Mouse (Mus musculus) lung, embryonic 16.5 days (tissue): Measurements from ENCODE around the gene Snx9. TPM values are rescaled to one million over a fixed set of nuclear protein-coding genes. Genes with fewer than 3 reads are reported as not detected.

Source experiments
- ATAC-seq: fragments of 200-750 bp; cut with Nextera tagmentation; 2 replicates; pipeline ENCODE4 v1.8.0; 2017; ENCODE audit warnings: low read depth, mild to moderate bottlenecking, moderate library complexity
- H3K27ac ChIP-seq: fragments of 300-500 bp; sonication (generic); 2 replicates; pipeline ENCODE4 v1.5.1; 2014; ENCODE audit warnings: mild to moderate bottlenecking, control low read depth, low read length
- H3K27me3 ChIP-seq: fragments of 300-500 bp; sonication (generic); 2 replicates; pipeline ENCODE4 v1.6.1; 2014; ENCODE audit warnings: low read depth, low read length, mixed read lengths; ENCODE audit not compliant: control insufficient read depth, insufficient read depth
- H3K36me3 ChIP-seq: fragments of 300-500 bp; sonication (generic); 2 replicates; pipeline ENCODE4 v1.6.1; 2014; ENCODE audit warnings: low read length; ENCODE audit not compliant: control insufficient read depth, insufficient read depth
- H3K4me1 ChIP-seq: fragments of 300-500 bp; sonication (generic); replicated peaks from 2 replicates; pipeline ENCODE4 v1.6.1; 2014; ENCODE audit warnings: low read length, mixed read lengths; ENCODE audit not compliant: control insufficient read depth, insufficient read depth
- H3K4me2 ChIP-seq: fragments of 300-500 bp; sonication (generic); 2 replicates; pipeline ENCODE4 v1.6.1; 2014; ENCODE audit warnings: low read depth, low read length, control low read depth
- H3K4me3 ChIP-seq: fragments of 300-500 bp; sonication (generic); 2 replicates; pipeline ENCODE4 v1.5.1; 2014; ENCODE audit warnings: mild to moderate bottlenecking, low read length, control low read depth
- H3K9ac ChIP-seq: fragments of 300-500 bp; sonication (generic); 2 replicates; pipeline ENCODE4 v1.6.1; 2014; ENCODE audit warnings: low read length, control low read depth
- H3K9me3 ChIP-seq: fragments of 300-500 bp; sonication (generic); 2 replicates; pipeline ENCODE4 v1.6.1; 2016; ENCODE audit warnings: low read length; ENCODE audit not compliant: control insufficient read depth
- WGBS: fragments of 180-500 bp; shearing (Covaris S2); extraction: QIAGEN DNeasy Blood & Tissue Kit; methylation state at CpG from one replicate; pipeline ENCODE4 v1.1.7; 2014; 5-methylcytosine and 5-hydroxymethylcytosine counted together
- polyA plus RNA-seq: library from polyadenylated mRNA; unstranded; fragments of >200 nt; fragmentation: Nextera tagmentation; extraction: Ambion mirVana; gene quantifications from 2 replicates; pipeline ENCODE4 v1.2.1, GENCODE M21; 2015

The Snx9 gene
- polyA plus RNA-seq, 1 experiment from 2014 or later: 25.1 TPM

- Histone ChIP-seq H3K9ac (no peak overlapping the region), H3K4me2 (no peak overlapping the region), H3K36me3 (peaks cover 8% of the 10 kb centered on the region; the same call in 1 of the 2 replicates), H3K27ac (no peak overlapping the region), H3K4me3 (no peak overlapping the region), H3K9me3 (no peaks in the 10 kb centered on the region), H3K27me3 (no peaks in the 10 kb centered on the region), H3K4me1 (no peaks in the 10 kb centered on the region)
- WGBS: 73% methylated on average over 5 of the region's 5 CpGs
- no peak for ATAC-seq
These were observed 73.1 kb downstream of the Snx9 start for GRCm38 (mm10) chr17:5914217-5914616.

GRCm38 (mm10) chr17:5921954-5922353 is 80.8 kb downstream of the Snx9 start:
- Histone ChIP-seq H3K9me3 (no peaks in the 10 kb centered on the region), H3K27me3 (no peaks in the 10 kb centered on the region), H3K36me3 (peaks cover 23% of the 10 kb centered on the region), H3K27ac (no peak overlapping the region), H3K9ac (no peak overlapping the region), H3K4me2 (no peak overlapping the region), H3K4me3 (no peak overlapping the region), H3K4me1 (no peaks in the 10 kb centered on the region)
- 93% methylated on average over 8 of the region's 8 CpGs for WGBS
- ATAC-seq: no peak

DNA sequence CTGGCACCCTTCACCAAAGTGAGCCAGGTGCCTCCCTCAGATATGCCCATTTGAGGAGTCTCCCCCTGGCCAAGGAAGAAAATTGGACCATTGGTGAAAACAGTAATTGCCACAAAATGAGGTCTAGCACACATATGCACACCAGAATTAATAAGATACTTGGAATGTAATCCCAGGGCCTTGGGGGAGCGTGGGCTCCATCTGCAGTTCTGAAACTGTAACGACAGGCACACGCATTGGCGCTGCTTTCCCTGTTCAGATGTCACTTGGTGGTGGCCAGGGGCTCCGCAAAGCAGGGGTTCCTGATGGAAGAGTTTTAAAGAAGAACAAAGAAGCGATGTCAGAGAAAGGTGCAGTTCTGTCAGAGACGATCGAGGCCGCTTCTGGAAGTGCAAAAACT is 82.2 kb downstream of the Snx9 start:
- no peak overlapping the region for H3K4me2 ChIP-seq
- no peak overlapping the region for H3K9ac ChIP-seq
- no peaks in the 10 kb centered on the region for H3K9me3 ChIP-seq
- no peaks in the 10 kb centered on the region for H3K4me1 ChIP-seq
- H3K4me3 ChIP-seq: no peak overlapping the region
- 73% methylated on average over 9 of the region's 9 CpGs for WGBS
- ATAC-seq: no peak
- H3K27ac ChIP-seq: no peak overlapping the region
- H3K36me3 ChIP-seq: peaks cover 29% of the 10 kb centered on the region
- no peaks in the 10 kb centered on the region for H3K27me3 ChIP-seq

- Histone ChIP-seq H3K4me1 (no peaks in the 10 kb centered on the region), H3K4me3 (no peak overlapping the region), H3K9ac (no peak overlapping the region), H3K9me3 (no peaks in the 10 kb centered on the region), H3K27ac (no peak overlapping the region), H3K36me3 (peaks cover 23% of the 10 kb centered on the region), H3K27me3 (no peaks in the 10 kb centered on the region), H3K4me2 (no peak overlapping the region)
- 62% methylated on average over 8 of the region's 8 CpGs for WGBS
- no peak for ATAC-seq
These were observed 83.1 kb downstream of the Snx9 start for GRCm38 (mm10) chr17:5924238-5924637.

DNA sequence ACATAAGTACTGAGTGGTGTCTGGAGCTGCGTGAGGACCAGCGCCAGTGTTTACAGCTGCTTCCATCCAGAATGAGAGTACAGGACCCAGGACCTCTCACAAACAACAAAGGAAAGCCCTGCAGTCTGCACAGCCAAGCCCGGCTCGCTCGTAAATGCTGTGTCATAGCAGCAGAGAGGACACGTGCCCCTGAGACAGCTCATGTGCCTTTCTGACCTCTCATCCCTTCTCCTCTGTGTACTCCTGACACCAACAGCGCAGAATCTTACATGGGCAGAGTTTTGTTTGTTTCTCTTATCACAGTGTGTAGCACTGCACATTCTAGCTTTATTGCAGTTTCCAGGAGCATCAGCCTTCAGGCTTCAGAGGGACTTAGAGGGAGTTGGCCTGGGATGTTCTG is 85.6 kb downstream of the Snx9 start:
- Histone ChIP-seq H3K4me1 (no peaks in the 10 kb centered on the region), H3K27me3 (no peaks in the 10 kb centered on the region), H3K4me3 (no peak overlapping the region), H3K36me3 (peaks cover 13% of the 10 kb centered on the region), H3K9me3 (no peaks in the 10 kb centered on the region), H3K27ac (no peak overlapping the region), H3K9ac (no peak overlapping the region), H3K4me2 (no peak overlapping the region)
- ATAC-seq: no peak
- WGBS: 69% methylated on average over 7 of the region's 7 CpGs

DNA sequence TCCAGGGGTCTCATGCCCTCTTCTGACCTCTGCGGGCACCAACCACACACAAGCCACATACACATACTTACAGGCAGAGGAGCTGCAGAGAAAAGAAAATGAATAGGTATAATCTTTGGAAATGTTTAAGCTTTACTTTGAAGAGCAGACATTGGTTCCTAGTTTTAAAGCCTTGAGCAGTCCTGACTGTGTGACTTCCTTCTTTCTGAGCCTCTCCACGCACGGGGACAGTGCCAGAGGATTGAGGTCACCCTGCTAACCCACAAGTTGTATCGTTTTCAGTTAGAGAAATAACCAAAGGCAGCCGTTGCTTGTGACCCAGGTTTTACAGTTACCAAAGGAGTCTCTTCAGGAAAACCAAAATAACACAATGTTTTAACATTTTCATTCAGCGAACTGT is 87.9 kb downstream of the Snx9 start:
- no peak overlapping the region for H3K9ac ChIP-seq
- no peaks in the 10 kb centered on the region for H3K9me3 ChIP-seq
- no peak overlapping the region for H3K27ac ChIP-seq
- H3K27me3 ChIP-seq: no peaks in the 10 kb centered on the region
- H3K4me3 ChIP-seq: no peak overlapping the region
- no peak for ATAC-seq
- peaks cover 9% of the 10 kb centered on the region for H3K36me3 ChIP-seq
- H3K4me1 ChIP-seq: no peaks in the 10 kb centered on the region
- 80% methylated on average over 6 of the region's 6 CpGs for WGBS
- H3K4me2 ChIP-seq: no peak overlapping the region

DNA sequence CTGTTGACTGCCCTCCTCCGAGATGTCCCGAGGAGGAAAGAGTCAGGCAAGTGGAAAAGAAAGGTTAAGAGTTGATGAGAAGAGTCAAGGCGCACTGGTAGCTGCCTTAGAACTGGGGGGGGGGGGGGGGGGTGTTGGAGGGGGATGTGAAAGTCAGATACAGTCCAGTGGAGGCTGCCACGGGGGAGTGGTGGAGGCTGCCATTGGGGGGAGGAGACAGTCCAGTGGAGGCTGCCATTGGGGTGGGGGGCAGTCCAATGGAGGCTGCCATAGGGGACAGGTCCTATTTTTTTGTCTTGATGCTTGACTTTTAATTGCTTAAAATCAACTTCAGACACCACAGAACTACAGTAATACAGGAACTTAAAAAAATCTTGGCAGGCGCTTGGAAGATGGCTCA is 91.0 kb downstream of the Snx9 start:
- Histone ChIP-seq H3K9me3 (no peaks in the 10 kb centered on the region), H3K9ac (no peak overlapping the region), H3K4me1 (peaks cover 6% of the 10 kb centered on the region), H3K36me3 (peaks cover 3% of the 10 kb centered on the region), H3K27me3 (no peaks in the 10 kb centered on the region), H3K27ac (no peak overlapping the region), H3K4me2 (no peak overlapping the region), H3K4me3 (no peak overlapping the region)
- 65% methylated on average over 4 of the region's 5 CpGs for WGBS
- ATAC-seq: no peak

GRCm38 (mm10) chr17:5934554-5935324 is 93.6 kb downstream of the Snx9 start:
- Histone ChIP-seq H3K9me3 (no peaks in the 10 kb centered on the region), H3K27ac (no peak overlapping the region), H3K9ac (peak overlapping the region; percentile 56), H3K4me3 (peak overlapping the region; percentile 41), H3K27me3 (peaks cover under 1% of the 10 kb centered on the region), H3K4me1 (peaks cover 6% of the 10 kb centered on the region), H3K4me2 (peak overlapping the region; percentile 59), H3K36me3 (no peaks in the 10 kb centered on the region; the same call in 1 of the 2 replicates)
- under 1% methylated on average over 30 of the region's 30 CpGs for WGBS
- ATAC-seq: peak; percentile 94

DNA sequence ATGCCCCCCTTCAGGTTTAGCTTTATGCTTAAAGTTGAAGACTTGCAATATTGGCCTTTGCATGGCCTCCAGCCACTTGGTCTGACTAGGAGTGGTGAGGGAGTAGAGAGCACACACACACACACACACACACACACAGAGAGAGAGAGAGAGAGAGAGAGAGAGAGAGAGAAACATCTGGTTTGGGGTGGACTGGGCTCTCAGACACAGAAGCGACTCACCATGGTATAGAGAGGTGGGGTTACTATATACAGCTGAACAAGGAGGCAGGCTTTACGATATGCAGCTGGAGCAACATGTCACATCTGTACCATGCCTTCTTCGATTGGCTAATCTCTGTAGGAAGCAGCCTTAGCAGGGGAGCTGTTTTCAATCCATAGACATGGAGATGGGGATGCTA is 94.6 kb downstream of the Snx9 start:
- Histone ChIP-seq H3K9ac (no peak overlapping the region), H3K9me3 (no peaks in the 10 kb centered on the region), H3K27me3 (peaks cover 6% of the 10 kb centered on the region), H3K27ac (no peak overlapping the region), H3K4me2 (no peak overlapping the region), H3K4me3 (no peak overlapping the region), H3K4me1 (peaks cover 8% of the 10 kb centered on the region), H3K36me3 (no peaks in the 10 kb centered on the region; the same call in 1 of the 2 replicates)
- 48% methylated on average over 3 of the region's 3 CpGs for WGBS
- no peak for ATAC-seq
